Mouse (Mus musculus) lung, postnatal 0 days (tissue): Measurements from ENCODE around the gene Bbx.
A peak's percentile ranks its signal among the peaks of the same experiment; 100 is the strongest.

Experiments used
- CTCF ChIP-seq: IDR thresholded peaks from 2 replicates; pipeline ENCODE4 v1.5.1; 2016; ENCODE audit warnings: antibody characterized with exemption, mild to moderate bottlenecking
- EP300 ChIP-seq: IDR thresholded peaks from 2 replicates; pipeline ENCODE4 v1.6.1; 2016; ENCODE audit warnings: antibody characterized with exemption, mild to moderate bottlenecking, control low read depth

- TF ChIP-seq EP300 = no peak
- peak; percentile 76 for TF ChIP-seq CTCF
Observed at GRCm38 (mm10) chr16:50380682-50381350, 51.4 kb downstream of the Bbx start.
